Mouse (Mus musculus) testis, adult 2 months (tissue): Measurements from ENCODE around the gene Lysmd4.

Experiments
- CTCF ChIP-seq: fragments of 200-500 bp; IDR thresholded peaks from 2 replicates; pipeline ENCODE4 v1.5.1; 2012; ENCODE audit warnings: low read depth, mild to moderate bottlenecking, inconsistent platforms, low read length, moderate library complexity; ENCODE audit not compliant: control insufficient read depth, insufficient read depth, insufficient replicate concordance
- POLR2A ChIP-seq: fragments of 200-500 bp; IDR thresholded peaks from 2 replicates; pipeline ENCODE4 v1.6.1; 2012; ENCODE audit warnings: low read depth, mild to moderate bottlenecking, inconsistent platforms, low read length, moderate library complexity; ENCODE audit not compliant: control insufficient read depth

GRCm38 (mm10) chr7:67227538-67227937, 5.2 kb downstream of the Lysmd4 start:
- TF ChIP-seq CTCF = no peak
- TF ChIP-seq POLR2A = no peak
